Mouse (Mus musculus): ENCODE data around the gene Abcc10. TPM values are rescaled to one million over a fixed set of nuclear protein-coding genes. Genes with fewer than 3 reads are reported as not detected.

Abcc10 gene
- 3.4 and 3.8 TPM in 2 replicates for polyA plus RNA-seq (2015; fragmentation: Nextera tagmentation; extraction: Ambion mirVana)

DNA sequence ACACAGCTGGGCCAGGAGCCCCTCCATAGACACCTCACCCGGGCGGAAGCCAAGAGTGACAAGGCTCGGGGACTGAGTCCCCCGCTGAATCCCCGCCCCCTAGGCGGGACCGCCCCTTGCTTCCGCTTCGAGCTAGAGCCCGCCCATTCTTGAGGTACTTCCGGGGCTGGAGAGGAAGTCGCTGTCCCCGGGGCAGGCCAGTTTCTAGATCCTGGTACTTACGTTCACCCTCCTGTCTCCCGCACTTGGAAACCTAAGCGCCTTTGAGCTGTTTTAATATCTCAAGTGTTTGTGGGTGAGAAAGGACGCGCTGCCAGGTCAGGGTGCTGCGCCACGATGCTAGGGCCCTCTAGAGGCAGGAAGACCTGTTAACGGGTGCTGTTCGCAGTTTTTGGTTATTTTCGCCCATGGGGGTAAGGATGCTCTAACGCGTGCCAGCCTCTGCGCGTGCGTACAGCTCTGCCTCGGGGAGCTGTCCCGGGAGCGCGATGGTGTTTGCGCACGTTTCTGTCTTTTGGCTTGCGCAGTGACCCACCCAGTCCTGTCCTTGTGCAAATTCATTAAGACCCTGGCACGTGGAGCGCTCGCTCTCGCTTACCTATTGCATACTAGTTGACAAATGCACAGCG, at the start of gene Abcc10:
TSS of gene Abcc10 (minus strand) at position 447 of the 629 bp plus-strand sequence.
- Histone ChIP-seq H3K9me3 (ENCODE audit: low read length) (no peaks in the 10 kb centered on the region), H3K4me2 (replicated peaks; ENCODE audit: low read depth, low read length) (peak within 1 kb of the TSS; percentile 85), H3K9ac (replicated peaks; ENCODE audit: low read depth) (peak within 1 kb of the TSS; percentile 66), H3K27me3 (replicated peaks; ENCODE audit: insufficient read depth, low read length) (no peaks in the 10 kb centered on the region), H3K4me3 (ENCODE audit: low read depth, low read length) (peak within 1 kb of the TSS; percentile 77), H3K27ac (ENCODE audit: low read length) (peak within 1 kb of the TSS; percentile 86), H3K4me1 (ENCODE audit: insufficient read depth, low read depth, low read length) (no peaks in the 10 kb centered on the region), H3K36me3 (ENCODE audit: insufficient read depth, low read length) (no peaks in the 10 kb centered on the region)
- under 1% methylated on average over 40 of the region's 40 CpGs for WGBS
- TF ChIP-seq EP300 (IDR thresholded peaks at IDR 0.05) (peak; percentile 37; the same call in 1 of the 2 replicates), CTCF (IDR thresholded peaks at IDR 0.05) (peak; percentile 65)
- ATAC-seq (peak; percentile 99), DNase-seq (ENCODE audit: low spot score) (peak; percentile 98)

DNA sequence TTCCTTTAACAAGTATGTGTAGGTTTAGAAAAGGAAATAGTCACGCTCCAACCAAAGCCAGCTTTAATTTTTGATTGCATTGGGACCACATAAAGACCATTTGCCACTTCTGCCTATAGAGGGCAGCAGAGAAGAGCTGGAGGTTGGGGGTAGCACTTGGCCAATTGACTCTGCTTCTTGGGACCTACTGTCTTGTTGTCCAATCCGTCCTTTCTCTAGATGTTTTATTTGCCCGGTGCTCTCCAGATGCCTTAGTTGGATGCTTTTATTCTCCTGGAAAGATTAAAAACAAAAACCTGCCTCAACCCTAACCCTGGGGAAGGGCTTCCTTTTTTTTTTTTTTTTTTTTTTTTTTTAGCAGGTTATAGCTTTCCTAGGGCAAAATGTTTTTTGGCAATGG, 43.6 kb upstream of the Abcc10 start:
- WGBS, result 66% methylated on average over 3 of the region's 3 CpGs

DNA sequence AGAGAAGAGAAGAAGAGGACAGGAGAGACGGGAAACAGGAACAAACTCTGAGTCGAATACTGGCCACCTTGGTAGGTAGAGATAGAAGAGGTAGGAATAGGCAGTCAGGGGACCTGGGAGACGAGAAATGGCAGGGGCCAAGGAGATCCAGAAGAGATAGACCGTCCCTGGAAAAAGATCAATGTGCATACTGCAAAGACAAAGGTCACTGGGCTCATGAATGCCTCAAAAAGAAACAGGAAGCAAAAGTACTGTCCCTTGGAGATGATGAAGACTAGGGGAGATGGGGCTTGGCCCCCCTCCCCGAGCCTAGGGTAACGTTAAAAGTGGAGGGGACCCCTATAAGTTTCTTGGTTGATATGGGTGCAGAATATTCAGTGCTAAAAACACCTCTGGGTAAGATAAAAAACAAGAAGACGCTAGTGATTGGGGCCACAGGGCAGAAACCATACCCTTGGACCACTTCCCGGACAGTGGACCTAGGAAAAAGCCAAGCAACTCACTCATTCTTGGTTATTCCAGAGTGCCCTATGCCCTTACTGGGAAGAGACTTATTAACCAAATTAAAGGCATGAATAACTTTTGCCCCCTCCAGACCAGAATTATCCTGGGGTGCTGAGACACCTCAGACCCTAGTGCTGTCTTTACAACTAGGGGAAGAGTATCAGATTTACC, 23.0 kb upstream of the Abcc10 start:
- H3K4me2 ChIP-seq (replicated peaks; ENCODE audit: low read depth, low read length), result no peak overlapping the region
- H3K4me1 ChIP-seq (ENCODE audit: insufficient read depth, low read depth, low read length), result no peaks in the 10 kb centered on the region
- no peaks in the 10 kb centered on the region for H3K36me3 ChIP-seq (ENCODE audit: insufficient read depth, low read length)
- H3K9ac ChIP-seq (replicated peaks; ENCODE audit: low read depth), result no peak overlapping the region
- no peaks in the 10 kb centered on the region for H3K9me3 ChIP-seq (ENCODE audit: low read length)
- H3K27me3 ChIP-seq (replicated peaks; ENCODE audit: insufficient read depth, low read length), result no peaks in the 10 kb centered on the region
- 78% methylated on average over 8 of the region's 8 CpGs for WGBS
- no peak overlapping the region for H3K4me3 ChIP-seq (ENCODE audit: low read depth, low read length)
- ATAC-seq (no peak), DNase-seq (ENCODE audit: low spot score) (no peak)
- no peak for TF ChIP-seq EP300 (IDR thresholded peaks at IDR 0.05)
- TF ChIP-seq CTCF (IDR thresholded peaks at IDR 0.05), result no peak
- no peak overlapping the region for H3K27ac ChIP-seq (ENCODE audit: low read length)

More for the DNA sequence above, 43.6 kb upstream of the Abcc10 start:
- Histone ChIP-seq H3K27me3 (replicated peaks; ENCODE audit: insufficient read depth, low read length) (no peaks in the 10 kb centered on the region), H3K9me3 (ENCODE audit: low read length) (no peaks in the 10 kb centered on the region), H3K36me3 (ENCODE audit: insufficient read depth, low read length) (no peaks in the 10 kb centered on the region), H3K4me3 (ENCODE audit: low read depth, low read length) (no peak overlapping the region), H3K27ac (ENCODE audit: low read length) (no peak overlapping the region), H3K9ac (replicated peaks; ENCODE audit: low read depth) (no peak overlapping the region), H3K4me2 (replicated peaks; ENCODE audit: low read depth, low read length) (no peak overlapping the region), H3K4me1 (ENCODE audit: insufficient read depth, low read depth, low read length) (no peaks in the 10 kb centered on the region)
- DNase-seq (ENCODE audit: low spot score) (peak; percentile 15), ATAC-seq (no peak)
- no peak for TF ChIP-seq EP300 (IDR thresholded peaks at IDR 0.05)
- TF ChIP-seq CTCF (IDR thresholded peaks at IDR 0.05), result peak; percentile 69

DNA sequence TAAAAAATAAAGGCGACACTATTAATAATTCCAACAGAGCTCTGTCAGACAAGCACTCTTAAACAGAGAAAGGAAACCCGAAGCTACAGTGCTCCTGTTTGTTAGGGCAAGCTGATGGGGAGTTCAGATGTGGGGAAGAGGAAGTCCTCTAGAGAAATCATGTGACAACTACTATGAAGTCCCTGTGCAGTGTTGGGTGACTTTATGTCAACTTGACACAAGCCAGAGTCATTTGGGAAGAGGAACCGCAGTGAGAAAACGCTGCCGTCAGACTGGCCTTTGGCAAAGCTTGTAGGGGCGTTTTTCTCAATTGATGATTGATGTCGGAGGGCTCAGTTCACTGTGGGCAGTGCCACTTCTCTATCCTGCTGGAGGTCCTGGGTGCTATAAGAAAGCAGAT, 13.1 kb upstream of the Abcc10 start:
- Histone ChIP-seq H3K27me3 (replicated peaks; ENCODE audit: insufficient read depth, low read length) (no peaks in the 10 kb centered on the region), H3K4me2 (replicated peaks; ENCODE audit: low read depth, low read length) (no peak overlapping the region), H3K27ac (ENCODE audit: low read length) (no peak overlapping the region), H3K9ac (replicated peaks; ENCODE audit: low read depth) (no peak overlapping the region), H3K36me3 (ENCODE audit: insufficient read depth, low read length) (no peaks in the 10 kb centered on the region), H3K9me3 (ENCODE audit: low read length) (no peaks in the 10 kb centered on the region; the same call in 1 of the 2 replicates), H3K4me3 (ENCODE audit: low read depth, low read length) (no peak overlapping the region), H3K4me1 (ENCODE audit: insufficient read depth, low read depth, low read length) (no peaks in the 10 kb centered on the region)
- ATAC-seq (no peak), DNase-seq (ENCODE audit: low spot score) (no peak)
- 64% methylated on average over 7 of the region's 7 CpGs for WGBS
- no peak for TF ChIP-seq CTCF (IDR thresholded peaks at IDR 0.05)
- TF ChIP-seq EP300 (IDR thresholded peaks at IDR 0.05), result no peak

DNA sequence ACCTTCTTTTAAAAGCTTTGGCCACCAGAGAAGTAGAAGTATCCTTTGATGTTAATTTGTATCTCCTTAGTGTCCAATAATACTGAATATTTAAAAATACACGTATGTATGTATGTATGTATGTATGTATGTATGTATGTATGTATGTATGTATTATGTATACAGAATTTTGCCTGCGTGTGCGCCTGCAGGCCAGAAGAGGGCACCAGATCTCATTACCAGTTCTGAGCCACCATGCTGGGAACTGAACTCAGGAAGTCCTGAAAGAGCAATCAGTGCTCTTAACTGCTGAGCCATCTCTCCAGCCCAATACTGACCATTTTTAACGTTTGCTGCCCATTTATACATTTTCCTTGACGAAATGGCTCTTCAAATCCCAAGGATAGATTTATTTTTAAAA, 8.3 kb upstream of the Abcc10 start:
- WGBS, result 21% methylated on average over 5 of the region's 5 CpGs
- Histone ChIP-seq H3K4me3 (ENCODE audit: low read depth, low read length) (no peak overlapping the region), H3K9me3 (ENCODE audit: low read length) (no peaks in the 10 kb centered on the region), H3K4me1 (ENCODE audit: insufficient read depth, low read depth, low read length) (no peaks in the 10 kb centered on the region), H3K36me3 (ENCODE audit: insufficient read depth, low read length) (no peaks in the 10 kb centered on the region), H3K4me2 (replicated peaks; ENCODE audit: low read depth, low read length) (no peak overlapping the region), H3K27ac (ENCODE audit: low read length) (no peak overlapping the region), H3K9ac (replicated peaks; ENCODE audit: low read depth) (no peak overlapping the region), H3K27me3 (replicated peaks; ENCODE audit: insufficient read depth, low read length) (no peaks in the 10 kb centered on the region)
- TF ChIP-seq CTCF (IDR thresholded peaks at IDR 0.05), result peak; percentile 59
- no peak for TF ChIP-seq EP300 (IDR thresholded peaks at IDR 0.05)
- DNase-seq (ENCODE audit: low spot score) (no peak), ATAC-seq (no peak)

- DNase-seq (ENCODE audit: low spot score), result no peak
- no peak for ATAC-seq
- H3K4me3 ChIP-seq (ENCODE audit: low read depth, low read length), result peak overlapping the region; percentile 77; the same call in 1 of the 2 replicates
- H3K27ac ChIP-seq (ENCODE audit: low read length), result peak overlapping the region; percentile 86; the same call in 1 of the 2 replicates
- H3K9ac ChIP-seq (replicated peaks; ENCODE audit: low read depth), result no peak overlapping the region
- no peaks in the 10 kb centered on the region for H3K27me3 ChIP-seq (replicated peaks; ENCODE audit: insufficient read depth, low read length)
- no peaks in the 10 kb centered on the region for H3K4me1 ChIP-seq (ENCODE audit: insufficient read depth, low read depth, low read length)
- 62% methylated on average over 6 of the region's 6 CpGs for WGBS
- no peaks in the 10 kb centered on the region for H3K9me3 ChIP-seq (ENCODE audit: low read length)
- peak overlapping the region; percentile 85; the same call in 1 of the 2 replicates for H3K4me2 ChIP-seq (replicated peaks; ENCODE audit: low read depth, low read length)
- H3K36me3 ChIP-seq (ENCODE audit: insufficient read depth, low read length), result no peaks in the 10 kb centered on the region
- no peak for TF ChIP-seq EP300 (IDR thresholded peaks at IDR 0.05)
- no peak for TF ChIP-seq CTCF (IDR thresholded peaks at IDR 0.05)
Measured at GRCm38 (mm10) chr17:46328723-46329122, 571 bp upstream of the Abcc10 start.

Data from lung, postnatal 0 days (tissue).